Mouse (Mus musculus) splenic B cell, adult 2 months (primary cell): ENCODE results near the gene Gnptg.
"Not testable (repeated sequence)": the region's sequence is repeated elsewhere in the genome, so short reads cannot be mapped to it uniquely, and the experiment has no call there.

Experiments
- DNase-seq: peaks from one replicate; pipeline ENCODE4 v3.0.0-alpha.2; 2011; ENCODE audit warnings: low read depth, low spot score
- H3K27me3 ChIP-seq: 2 replicates; pipeline ENCODE4 v1.6.1; 2012; ENCODE audit warnings: mild to moderate bottlenecking, low read length, moderate library complexity, mixed read lengths; ENCODE audit not compliant: control insufficient read depth, poor library complexity, insufficient read depth, severe bottlenecking
- H3K36me3 ChIP-seq: 2 replicates; pipeline ENCODE4 v1.6.1; 2012; ENCODE audit warnings: mild to moderate bottlenecking, low read length, moderate library complexity, mixed read lengths; ENCODE audit not compliant: control insufficient read depth, poor library complexity, insufficient read depth, severe bottlenecking

The Gnptg gene

GRCm38 (mm10) chr17:25222951-25223601 lies 16.8 kb downstream of the Gnptg start:
- H3K27me3 ChIP-seq = no peaks in the 10 kb centered on the region
- H3K36me3 ChIP-seq = no peaks in the 10 kb centered on the region; the same call in 1 of the 2 replicates
- no peak for DNase-seq

- H3K36me3 ChIP-seq, H3K27me3 ChIP-seq: not testable (repeated sequence)
- peak; percentile 47 for DNase-seq
Measured at GRCm38 (mm10) chr17:25222504-25222940, 17.4 kb downstream of the Gnptg start.

- Histone ChIP-seq H3K36me3 (no peaks in the 10 kb centered on the region; the same call in 1 of the 2 replicates), H3K27me3 (no peaks in the 10 kb centered on the region)
- DNase-seq = peak; percentile 64
Measured at GRCm38 (mm10) chr17:25221821-25222503, 18.0 kb downstream of the Gnptg start.

- Histone ChIP-seq H3K36me3 (no peaks in the 10 kb centered on the region; the same call in 1 of the 2 replicates), H3K27me3 (no peaks in the 10 kb centered on the region)
- no peak for DNase-seq
Measured at GRCm38 (mm10) chr17:25220746-25221145, 19.2 kb downstream of the Gnptg start.

DNA sequence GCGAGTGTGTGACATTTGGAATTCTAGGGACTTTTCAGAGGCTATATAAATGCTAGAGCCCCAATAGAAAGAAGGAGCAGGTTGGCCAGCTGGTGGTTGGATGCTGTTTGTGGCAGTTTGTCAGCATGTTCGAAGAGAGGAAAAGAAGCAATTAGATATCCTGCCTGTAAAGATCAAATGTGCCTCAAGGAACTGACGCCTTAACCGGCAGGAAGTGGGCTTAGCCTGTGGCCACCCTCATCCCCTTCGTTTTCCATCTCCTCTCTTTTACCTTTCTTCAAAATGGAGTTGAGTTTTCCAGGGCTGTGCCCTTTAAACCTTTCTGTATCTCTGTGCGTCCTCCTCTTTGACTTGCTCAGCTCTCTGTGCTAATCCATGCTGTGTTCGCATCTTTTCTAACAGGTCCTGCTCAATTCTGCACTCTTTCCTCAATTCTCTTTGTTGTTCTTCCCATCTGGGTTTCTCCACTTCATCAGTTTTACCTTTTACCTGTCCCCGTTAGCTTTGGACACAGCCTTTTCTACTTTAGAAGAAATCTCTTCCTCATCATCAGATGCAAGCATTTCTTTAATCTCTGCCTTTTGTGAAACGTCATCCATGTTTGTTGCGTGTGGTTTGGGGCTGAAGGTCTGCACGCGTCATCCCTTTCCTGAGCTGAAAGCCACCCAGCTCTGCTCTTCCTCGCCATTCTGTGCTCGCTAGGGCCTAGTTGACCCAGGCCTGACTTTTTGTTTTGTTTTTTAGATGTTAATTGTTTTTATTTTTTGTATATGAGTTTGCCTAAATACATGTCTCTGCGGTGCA lies 20.2 kb downstream of the Gnptg start:
- H3K36me3 ChIP-seq = no peaks in the 10 kb centered on the region; the same call in 1 of the 2 replicates
- no peaks in the 10 kb centered on the region for H3K27me3 ChIP-seq
- no peak for DNase-seq

GRCm38 (mm10) chr17:25218967-25219366 lies 21.0 kb downstream of the Gnptg start:
- H3K36me3 ChIP-seq = peaks cover 4% of the 10 kb centered on the region
- no peaks in the 10 kb centered on the region for H3K27me3 ChIP-seq
- DNase-seq = no peak

DNA sequence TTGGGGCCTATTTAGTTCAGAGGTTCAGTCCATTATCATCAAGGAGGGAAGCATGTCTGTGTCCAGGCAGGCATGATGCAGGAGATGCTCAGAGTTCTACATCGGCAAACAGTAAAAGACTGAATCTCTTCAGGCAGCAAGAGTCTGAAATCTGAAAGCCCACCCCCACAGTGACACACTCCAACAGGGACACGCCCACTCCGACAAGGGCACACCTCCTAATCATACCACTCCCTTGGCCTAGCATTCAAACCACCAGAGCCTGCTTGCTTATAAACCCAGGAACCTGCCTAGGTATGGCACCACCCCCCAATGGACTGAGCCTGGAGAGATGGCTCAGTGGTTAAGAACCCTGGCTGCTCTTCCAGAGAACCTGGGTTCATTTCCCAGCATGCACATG lies 24.5 kb downstream of the Gnptg start:
- Histone ChIP-seq H3K36me3 (peaks cover 6% of the 10 kb centered on the region), H3K27me3 (no peaks in the 10 kb centered on the region)
- DNase-seq = no peak

DNA sequence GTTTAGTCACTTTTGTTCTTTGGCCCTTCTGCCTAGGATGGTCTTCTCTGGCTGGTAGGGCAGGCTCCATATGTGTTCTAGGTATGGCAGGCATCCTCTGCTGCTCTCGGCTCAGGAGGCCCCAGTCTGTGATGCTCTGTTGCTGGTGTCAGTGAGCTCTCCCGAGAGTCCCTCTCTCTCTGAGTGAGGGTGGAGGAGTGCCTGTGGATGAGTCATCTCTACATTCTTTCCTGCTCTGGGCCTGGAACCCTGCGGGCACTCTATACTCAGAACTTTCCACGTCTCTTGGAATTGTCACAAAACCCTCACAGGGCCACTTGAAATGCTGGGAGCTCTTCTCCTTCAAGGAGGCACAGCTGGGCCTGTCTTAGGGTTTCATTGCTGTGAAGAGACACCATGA lies 28.2 kb downstream of the Gnptg start:
- H3K27me3 ChIP-seq = no peaks in the 10 kb centered on the region
- DNase-seq = no peak

GRCm38 (mm10) chr17:25210680-25211466 lies 29.1 kb downstream of the Gnptg start:
- peaks cover 23% of the 10 kb centered on the region for H3K36me3 ChIP-seq
- no peaks in the 10 kb centered on the region for H3K27me3 ChIP-seq
- DNase-seq = peak; percentile 34

More for the DNA sequence above, 28.2 kb downstream of the Gnptg start:
- H3K36me3 ChIP-seq = peaks cover 21% of the 10 kb centered on the region

GRCm38 (mm10) chr17:25210006-25210405 lies 29.9 kb downstream of the Gnptg start:
- peaks cover 25% of the 10 kb centered on the region for H3K36me3 ChIP-seq
- H3K27me3 ChIP-seq = no peaks in the 10 kb centered on the region
- no peak for DNase-seq

DNA sequence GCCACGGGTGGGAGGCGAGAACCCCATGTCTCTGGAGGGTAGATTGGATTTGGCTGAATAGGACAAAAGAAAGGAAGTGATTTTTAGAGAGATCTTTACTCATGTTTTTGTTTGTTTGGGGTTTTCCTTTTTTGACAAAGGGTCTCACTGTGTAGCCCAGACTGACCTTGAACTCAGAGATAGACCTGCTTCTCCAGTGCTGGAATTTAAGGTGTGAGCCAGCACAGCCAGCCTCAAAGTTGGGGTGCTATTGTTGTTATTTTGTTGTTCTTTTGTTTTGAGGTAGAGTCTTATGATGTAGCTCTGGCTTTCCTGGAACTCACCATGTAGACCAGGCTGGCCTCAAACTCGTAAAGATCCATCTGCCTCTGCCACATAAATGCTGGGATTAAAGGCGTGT lies 37.5 kb downstream of the Gnptg start:
- DNase-seq = no peak
- no peaks in the 10 kb centered on the region for H3K27me3 ChIP-seq
- peaks cover 22% of the 10 kb centered on the region for H3K36me3 ChIP-seq

- H3K36me3 ChIP-seq = peaks cover 4% of the 10 kb centered on the region; the same call in 1 of the 2 replicates
- no peak for DNase-seq
- H3K27me3 ChIP-seq = no peaks in the 10 kb centered on the region
Measured at GRCm38 (mm10) chr17:25189091-25189490, 50.8 kb downstream of the Gnptg start.

DNA sequence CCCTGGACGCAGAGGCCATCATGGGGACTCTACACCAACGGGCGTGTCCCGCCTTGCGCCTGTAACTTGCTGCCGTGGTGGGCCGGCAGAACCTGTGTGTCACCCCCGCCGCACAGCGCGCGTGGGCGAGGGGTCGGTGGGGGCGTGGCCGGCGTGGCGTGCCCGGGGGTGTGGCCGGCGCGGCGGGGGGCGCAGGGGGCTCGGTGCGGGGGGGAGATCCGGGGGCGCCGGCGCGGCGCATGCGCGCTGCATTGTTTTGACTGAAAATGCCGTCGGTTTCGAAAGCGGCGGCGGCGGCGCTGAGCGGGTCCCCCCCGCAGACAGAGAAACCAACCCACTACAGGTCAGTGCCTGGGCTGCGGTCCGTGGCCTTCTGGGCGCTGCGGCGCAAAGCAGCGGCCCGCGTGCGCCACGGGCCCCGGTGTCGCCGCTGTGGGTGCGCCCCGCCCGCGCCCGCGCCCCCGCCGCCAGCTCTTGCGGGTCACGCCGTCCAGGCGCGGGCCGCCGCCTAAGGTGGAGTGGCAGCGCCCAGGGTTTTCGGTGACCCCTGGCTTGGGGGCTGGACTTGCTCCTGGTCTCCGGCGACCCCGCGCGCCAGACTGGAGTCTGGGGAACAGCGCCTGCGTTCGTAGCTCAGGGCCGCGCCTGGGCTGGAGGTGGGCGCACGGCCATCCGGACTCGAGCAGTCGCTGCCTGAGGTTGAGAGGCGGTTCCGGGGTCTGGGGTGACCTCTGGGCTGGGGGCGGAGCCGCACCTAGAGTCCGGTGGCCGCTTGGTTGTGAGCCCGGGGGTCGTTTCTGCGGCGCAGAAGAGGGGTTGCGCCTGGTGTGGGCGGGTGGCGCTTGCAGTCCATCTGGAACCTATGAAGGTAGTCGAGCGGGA lies 51.5 kb downstream of the Gnptg start, which contains the start of gene Unkl:
TSS of gene Unkl (plus strand) at position 248 of the 882 bp plus-strand sequence.
- no peaks in the 10 kb centered on the region for H3K27me3 ChIP-seq
- peaks cover 1% of the 10 kb centered on the region; the same call in 1 of the 2 replicates for H3K36me3 ChIP-seq
- peak; percentile 81 for DNase-seq
